Mouse (Mus musculus) lung, adult 2 months (tissue): ENCODE measurements around the gene Klhl42.

Experiments
- CTCF ChIP-seq: fragments of 200-500 bp; IDR thresholded peaks from 2 replicates; pipeline ENCODE4 v1.5.1; 2011; ENCODE audit warnings: mild to moderate bottlenecking, low read length, control low read depth; ENCODE audit not compliant: insufficient read depth
- POLR2A ChIP-seq: fragments of 200-500 bp; IDR thresholded peaks from 2 replicates; pipeline ENCODE4 v1.6.1; 2011; ENCODE audit warnings: low read depth, mild to moderate bottlenecking, control low read depth, low read length, borderline replicate concordance; ENCODE audit errors: extremely low read depth

DNA sequence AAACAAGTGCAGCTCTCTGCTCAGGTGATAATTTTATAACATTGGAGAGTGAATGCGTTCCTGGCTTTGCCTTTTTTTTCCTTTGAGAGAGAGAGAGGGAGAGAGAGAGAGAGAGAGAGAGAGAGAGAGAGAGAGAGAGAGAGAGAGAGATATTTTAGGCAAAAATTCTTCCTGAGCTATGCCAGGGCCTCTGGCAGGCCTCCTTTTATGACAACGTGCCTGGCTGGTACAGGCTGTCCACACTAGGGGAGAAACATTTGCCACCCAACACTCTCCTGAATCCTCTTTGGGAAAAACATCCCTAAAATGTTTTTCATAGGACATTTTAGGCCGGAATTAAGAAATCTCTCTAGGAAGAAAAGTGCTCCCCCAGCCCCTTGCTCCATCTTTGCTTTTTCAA is 47.1 kb downstream of the Klhl42 start:
- no peak for TF ChIP-seq CTCF
- no peak for TF ChIP-seq POLR2A
